Mouse (Mus musculus) 3T3-L1 (cell line): ENCODE results near the gene Lsamp.

ENCODE experiments used
- DNase-seq: peaks from one replicate; pipeline ENCODE4 v3.0.0-alpha.2; 2015; ENCODE audit warnings: low read depth, low spot score

Lsamp gene

DNA sequence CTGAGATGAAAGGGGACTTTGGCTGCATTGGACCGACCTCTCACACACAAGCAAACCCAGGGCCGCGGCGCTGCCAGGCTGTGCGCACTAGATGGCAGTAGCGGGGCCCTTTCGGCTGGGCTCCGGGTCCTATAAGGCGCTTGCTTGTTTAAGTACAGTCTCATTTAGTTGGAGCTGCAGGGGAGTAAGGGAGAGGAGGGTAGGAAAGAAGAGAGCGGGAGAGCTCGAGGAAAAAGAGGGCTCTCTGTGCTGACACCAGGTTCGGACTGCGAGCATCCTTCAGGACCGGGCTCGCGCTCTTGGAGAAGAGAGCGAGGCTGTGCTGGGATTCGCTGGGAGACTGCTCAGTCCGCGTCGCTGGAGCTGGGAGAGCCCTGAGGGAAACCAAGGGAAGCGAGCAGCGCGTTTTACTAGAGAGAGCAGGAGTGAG is at the start of gene Lsamp:
Gene Lsamp (plus strand): TSS at position 157 of the 430 bp plus-strand sequence.
- no peak for DNase-seq

DNA sequence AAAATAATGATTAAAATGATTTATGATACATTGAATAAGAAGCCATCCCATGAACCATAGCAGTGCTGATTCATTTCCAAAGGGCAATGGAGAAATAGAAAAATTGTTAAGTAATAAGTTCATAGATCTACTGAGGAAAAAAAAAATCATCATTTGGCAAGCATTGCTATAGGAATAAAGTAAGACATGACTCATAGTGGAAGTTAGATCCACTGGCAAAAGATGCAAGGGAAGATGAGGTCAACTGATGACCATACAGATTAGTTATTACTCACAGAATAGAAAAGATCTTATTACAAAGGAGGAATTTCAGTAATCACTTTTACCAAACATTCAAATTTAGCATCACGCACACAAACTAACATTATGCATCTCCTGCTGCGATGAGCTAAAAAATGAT is 26.5 kb upstream of the Lsamp start:
- no peak for DNase-seq

DNA sequence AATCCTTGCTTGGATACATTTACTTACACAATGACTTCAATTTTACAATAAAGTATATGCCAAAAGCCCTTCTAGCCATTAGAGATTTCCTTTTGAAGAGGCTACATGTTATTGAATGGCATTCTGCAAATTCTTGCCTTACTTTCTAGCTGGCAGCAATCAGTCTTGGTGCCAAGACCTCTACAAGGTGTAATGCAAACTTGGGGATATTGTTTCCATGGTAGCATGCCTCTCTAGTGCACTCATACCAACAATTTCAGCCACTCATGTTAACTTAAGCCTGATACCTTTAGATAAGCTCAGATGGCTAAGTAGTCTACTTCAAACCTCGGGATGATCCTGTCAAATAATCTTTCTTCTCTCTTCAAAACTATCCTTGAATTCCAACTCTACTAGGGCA is 11.4 kb upstream of the Lsamp start:
- no peak for DNase-seq

DNA sequence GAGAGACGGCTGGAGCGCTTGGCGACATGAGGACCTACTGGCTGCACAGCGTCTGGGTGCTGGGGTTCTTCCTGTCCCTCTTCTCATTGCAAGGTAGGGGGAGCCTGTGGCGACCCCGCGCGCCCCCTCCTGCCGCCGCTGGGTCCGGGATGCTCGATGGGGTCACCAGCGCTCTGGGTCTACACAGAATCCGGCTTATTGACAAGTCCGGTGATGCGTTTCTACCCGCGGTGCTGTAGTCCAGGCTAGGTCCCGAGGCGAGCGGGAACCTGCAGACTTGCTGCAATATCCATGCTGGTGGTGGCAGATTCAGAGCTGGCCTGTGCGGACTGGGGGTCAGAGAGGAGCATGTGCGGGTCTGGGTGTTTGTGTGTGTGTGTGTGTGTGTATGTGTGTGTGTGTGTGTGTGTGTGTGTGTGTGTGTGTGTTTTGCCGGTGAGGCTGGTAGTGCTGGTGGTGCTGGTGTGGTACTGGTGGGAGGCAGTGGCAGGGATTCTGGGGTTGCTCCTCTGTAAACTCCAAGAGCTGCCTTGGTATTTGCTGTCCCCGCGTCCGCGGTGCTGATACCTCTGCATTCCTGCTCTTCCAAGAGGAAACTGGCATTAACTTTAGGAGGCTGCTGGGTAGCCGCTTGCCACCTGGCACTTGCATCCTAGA is 602 bp downstream of the Lsamp start:
- no peak for DNase-seq

DNA sequence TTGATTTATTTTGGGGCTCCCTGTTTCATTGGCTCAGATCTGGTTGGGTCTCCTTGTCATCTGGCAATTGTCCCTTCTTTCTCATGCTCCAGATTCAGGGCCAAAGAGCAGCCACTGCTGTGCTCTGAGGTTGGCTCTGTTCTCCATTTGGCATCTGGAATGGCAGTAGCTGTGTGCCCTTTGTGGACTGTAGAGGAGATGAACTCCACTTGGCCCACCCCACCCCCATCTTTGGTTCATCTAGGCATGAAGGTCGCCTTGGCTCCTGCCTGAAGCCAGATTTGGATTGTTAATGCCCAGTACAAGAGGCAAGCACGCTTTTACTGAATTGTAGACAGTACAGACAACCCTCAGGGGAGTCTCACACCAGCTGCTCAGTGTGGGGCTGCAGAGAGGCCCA is 4.3 kb downstream of the Lsamp start:
- no peak for DNase-seq

DNA sequence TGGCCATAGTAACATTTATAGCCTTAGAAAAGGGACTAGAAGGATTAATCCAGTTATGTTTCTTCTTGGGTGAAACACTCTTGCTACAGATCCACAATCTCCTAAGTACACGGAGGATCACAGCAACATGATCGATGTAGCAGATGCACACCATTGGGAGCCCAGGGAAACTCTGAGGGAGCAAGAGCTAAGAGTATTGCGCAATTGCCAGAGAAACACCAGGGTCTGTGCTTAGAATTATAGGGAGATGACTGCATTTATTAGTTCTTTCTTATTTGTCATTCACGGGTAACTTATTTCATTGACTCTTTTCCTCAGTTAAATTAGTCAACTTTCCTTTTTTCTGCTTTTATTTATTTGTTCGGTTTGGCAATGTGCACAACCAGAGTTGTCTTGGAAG is 10.7 kb downstream of the Lsamp start:
- DNase-seq, result no peak

DNA sequence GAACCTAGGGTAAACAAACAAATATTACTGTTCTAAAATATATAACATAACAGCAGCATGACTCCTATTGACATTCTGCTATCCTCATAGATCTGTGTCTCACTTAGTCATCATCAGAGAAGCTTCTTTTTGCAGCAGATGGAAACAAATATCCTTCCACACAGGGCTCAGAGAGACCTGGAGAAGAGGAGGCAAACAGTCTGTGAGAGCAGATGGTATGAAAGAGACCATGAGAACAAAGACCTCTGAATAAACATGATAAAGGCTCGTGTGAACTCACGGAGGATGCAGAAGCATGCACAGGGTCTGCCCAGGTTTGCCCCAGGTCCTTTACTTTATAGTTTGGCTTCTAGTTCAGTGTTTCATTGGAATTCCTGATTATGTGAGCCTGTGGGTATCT is 24.6 kb downstream of the Lsamp start:
- no peak for DNase-seq

DNA sequence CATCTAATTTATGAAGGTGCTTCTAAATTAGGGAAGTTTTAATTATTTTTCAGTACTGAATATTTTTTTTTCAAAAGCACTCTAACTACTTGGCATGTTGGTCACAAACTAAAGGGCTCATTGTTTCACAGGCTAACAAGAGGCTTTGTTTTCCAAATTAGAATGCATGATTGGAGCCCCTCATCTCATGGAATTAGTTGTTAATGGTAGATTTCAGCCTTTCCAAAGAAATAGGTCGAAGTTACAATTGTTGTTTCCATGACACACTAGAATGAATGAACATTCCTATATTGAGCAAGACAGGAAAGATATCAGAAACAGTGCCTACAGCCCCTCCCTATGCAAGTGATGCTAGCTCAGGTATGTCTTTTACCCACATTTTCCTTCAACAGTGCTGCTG is 26.9 kb downstream of the Lsamp start:
- DNase-seq, result no peak

DNA sequence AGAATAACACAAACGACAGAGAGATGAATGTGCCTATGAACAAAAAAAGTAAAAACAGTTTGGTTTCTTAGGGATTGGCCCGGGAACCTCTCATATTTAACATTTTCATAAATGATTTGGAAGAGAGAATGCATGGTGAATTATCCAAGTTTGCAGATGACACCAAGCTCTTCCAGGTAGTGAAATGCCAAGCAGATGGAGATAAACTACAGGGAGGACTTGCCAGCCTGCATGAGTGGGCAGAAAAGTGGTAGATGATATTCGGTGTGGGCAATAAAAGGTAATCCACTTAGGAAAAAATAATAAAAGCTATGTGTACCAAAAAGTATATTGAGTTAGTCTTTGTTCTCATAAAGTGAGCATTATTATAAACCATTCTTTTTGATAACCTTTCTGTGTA is 38.5 kb downstream of the Lsamp start:
- DNase-seq, result no peak

DNA sequence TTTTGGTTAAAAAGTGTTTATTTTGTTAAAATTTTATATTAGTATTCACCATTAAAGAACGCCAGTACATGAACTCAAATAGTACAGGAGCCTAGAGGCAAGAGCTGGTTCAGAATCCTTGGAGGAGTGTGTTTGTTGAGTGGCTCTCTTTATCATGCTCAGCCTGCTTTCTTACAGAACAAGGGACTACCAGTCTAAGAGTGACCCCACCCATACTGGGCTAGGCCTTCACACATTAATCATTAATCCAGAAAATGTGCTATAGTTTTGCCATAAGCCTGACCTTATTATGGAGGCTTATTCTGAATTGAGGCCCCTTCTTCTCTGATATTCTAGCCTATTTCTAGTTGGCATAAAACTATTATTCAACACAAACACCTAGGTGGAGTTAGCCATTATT is 52.6 kb downstream of the Lsamp start:
- DNase-seq, result no peak

DNA sequence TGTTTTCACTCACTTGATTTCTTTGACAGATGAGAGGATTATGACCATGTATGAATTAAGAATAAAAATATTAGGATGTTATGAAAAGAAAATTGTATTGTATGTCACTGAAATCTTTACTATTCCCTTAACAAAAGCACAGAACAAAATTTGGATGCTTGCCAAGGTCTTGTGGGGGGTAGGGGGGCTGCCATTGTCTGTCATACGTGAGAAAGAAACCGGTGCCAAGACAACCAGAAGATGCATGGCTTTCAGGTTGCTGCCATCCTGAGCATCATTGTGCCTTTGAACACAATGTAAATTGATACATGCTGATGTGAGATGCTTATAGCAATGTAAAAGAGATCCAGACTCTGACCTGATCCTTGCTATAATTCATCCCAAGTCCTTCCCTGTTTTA is 75.4 kb downstream of the Lsamp start:
- no peak for DNase-seq

DNA sequence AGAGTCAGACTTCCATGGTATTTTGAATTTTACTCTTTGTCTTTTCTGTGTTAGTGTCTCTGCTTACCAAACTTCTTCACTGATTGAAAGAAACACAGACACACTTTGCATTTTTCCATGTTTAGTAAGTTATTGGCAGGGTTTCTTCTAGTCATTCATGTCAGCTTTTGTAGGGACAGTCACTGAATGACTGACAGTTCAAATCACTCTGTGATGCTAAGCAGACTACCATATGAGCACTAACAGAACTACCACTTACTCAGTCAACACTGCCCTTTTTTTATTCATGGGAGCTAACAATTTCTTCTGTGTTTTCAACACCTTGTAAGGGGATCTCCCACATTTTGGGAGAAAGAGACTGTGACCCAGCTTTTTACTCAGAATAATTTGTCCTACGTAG is 75.8 kb downstream of the Lsamp start:
- DNase-seq, result no peak

DNA sequence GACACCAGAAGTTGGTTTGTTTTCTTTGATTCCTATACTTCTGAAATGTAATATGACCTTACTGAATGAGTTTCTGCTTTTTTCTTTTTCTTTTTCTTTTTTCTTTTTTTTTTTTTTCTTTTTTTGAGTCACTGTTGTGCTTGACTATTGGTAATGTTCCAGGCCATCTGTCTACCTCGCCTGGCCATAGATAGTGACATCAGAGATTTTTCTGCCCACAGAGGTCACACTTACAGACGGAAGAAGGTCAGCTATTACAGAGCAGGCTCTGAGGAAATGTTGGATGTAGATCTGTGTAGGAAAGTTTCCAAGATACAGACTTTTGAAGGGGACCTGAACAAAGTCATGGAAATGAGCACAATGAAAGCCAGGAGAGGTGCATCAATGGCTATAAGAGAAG is 76.3 kb downstream of the Lsamp start:
- DNase-seq, result no peak

DNA sequence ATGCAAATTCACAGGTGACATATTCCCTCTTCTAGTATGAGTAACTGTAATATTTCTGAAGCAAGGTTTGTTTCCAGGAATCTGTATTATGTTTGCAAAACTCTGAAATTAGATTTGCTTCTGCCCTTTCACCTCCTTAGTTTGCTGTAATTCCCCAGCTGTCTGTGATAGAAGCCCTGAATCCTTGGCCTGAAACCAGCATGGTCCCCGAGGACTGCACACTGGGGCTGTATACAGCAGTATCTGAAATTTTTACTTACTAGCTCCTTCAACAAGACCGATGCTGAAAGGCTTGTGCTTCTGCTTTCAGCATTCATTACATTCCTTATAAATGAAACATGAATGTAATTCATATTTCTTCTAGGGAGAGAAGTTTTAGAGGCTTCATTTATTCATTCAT is 91.4 kb downstream of the Lsamp start:
- no peak for DNase-seq

DNA sequence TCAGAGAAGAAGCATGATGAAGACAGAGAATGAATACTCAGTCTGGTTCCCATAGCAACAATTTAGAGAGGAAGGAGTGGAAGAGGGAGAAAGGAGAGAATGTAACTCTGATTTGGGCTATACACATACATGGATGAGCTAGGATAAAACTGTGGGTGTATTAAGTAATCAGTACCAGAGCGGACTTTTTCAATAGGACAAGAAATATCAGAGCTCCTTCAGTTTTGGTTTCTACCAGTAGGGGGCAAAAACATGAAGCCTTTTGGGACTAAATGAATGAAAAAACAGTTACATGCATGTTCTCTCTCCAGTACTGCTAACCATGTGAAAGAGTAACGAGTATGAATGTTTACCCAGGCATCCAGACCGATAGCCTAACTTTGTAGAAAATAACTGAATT is 96.1 kb downstream of the Lsamp start:
- peak; percentile 26 for DNase-seq

DNA sequence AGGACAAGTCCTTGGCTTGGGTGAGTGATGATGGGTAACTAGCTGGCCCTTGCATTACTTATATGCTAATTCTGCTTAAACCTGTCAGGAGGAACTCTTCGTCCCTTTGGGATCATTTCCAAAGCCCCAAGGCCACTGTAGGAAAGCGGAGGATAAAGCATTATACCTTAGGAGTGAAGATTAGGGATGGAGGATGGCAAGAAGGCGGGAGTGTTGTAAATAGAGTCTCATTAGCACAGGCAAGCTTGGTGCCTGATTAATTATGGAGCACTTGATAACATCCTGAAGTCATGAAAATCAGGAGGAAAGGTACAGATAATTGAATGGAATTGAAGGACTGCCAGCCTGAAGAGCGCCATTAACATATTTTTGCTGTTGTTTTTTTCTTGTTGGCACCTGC is 120.2 kb downstream of the Lsamp start:
- no peak for DNase-seq

DNA sequence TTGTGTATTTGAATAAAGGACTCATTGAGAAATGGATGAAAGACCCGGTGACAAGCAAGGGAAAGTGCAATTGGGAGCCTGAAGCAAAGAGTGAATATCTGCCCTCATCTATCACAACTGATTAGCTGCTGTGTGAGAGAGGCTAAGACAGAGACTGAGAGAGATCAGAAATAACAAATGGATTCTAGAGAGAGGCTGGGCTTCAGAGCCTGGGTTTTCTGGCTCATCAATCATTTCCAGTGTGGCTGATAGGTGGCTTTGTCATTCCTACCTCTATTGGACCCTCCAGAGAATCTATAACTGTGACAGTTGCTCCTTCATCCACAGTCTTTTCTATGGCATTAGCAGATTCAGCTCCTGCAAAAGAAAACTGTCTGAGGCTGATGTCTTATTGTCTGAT is 198.8 kb downstream of the Lsamp start:
- no peak for DNase-seq

DNA sequence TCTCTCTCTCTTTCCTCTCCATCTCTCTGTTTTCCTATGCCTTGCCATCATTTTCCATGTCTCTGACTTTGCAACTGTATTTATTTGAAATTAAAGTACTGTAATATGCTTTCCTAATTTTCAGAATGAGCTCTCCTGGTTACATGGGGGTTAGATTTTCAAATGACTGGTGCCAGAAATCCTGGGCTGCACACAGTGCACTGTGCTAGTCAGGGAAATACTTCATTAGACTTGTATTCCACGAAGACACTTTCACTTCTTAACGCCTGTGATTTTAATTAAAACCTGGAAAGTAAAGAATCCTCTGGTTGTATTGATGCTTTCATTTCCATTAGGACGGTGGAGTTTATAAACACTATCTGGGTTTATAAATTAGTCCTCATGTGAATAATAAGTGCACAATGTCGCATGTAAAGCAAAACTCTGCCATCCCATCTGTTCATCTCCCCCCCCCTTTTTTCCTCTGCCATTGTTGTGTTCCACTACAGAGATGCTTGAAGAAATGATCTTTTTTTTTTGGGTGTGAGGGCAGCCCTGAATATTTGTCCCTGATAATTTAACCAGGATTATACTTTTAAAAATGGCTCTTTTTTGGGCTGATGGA is 203.9 kb downstream of the Lsamp start:
- no peak for DNase-seq

DNA sequence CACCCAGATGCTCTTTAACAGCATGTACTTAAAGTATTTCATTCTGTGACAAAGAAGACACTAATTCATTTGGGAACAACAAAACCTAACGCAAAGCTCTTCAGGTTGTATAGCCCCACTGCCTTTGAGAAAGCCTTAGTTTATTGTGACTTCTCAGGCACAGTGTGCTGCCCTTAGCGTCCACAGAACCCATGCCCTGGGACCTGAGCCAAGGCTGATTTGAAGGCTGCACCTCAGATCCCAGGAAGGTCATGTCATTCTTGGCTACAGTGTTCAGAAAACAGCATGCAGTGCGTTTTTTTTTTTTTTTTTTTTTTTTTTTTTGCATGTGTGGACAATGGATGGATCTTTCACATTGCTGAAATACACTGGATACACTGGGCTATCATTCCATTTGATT is 210.2 kb downstream of the Lsamp start:
- DNase-seq, result no peak

DNA sequence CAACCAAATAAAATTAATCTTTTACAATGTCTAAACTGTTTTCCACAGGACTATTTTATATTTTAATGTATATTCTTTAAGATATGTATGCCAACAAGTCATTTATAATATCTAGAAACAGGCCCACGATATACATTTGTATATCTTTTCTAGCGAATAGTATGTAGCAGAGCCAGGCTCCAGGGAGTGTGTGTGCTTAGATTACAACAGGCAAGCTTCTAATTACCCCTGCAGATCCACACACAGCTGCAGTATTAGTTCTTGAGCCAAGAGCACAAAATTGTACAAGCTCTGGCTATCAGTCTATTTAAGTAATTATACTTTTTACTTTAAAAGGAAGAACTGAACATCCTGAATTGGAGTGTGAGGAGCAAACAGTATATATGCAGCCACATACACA is 210.7 kb downstream of the Lsamp start:
- no peak for DNase-seq

DNA sequence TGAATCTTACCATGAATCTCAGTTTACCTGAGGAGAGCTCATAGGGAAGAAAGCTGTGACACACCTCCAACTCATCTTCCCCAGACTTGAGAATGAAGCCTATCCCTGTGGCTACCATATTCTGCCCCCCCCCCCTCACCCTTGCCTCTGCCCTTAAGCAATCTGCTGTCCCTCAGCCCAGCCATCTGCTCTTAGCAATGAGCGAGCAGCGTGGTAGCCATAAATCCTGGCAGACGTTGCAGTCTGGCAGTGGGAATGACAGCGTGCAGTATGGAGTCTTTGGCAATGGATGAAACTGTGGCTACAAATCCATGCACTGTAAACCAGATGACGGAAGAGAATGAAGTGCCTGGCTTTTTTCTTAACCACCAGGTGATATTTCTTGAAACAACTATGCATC is 244.5 kb downstream of the Lsamp start:
- no peak for DNase-seq

DNA sequence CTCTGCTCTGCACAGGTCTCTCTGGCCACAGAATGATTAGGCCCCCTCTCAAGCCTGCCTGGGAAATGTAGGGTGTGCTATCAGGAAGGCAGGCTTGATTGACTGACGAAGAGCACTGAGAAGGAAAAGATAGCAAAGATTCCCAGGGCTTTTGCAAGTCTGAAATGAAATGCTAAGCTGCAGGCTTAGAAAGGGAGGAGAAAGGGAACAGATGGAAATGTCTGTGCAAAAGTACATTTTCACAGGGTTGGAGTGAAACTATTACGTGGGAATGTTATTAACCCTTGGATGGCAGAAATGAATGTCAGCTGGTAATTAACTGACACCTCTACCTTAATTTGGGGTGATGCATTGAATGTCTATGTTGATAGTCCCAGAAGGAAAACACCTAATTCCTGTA is 248.9 kb downstream of the Lsamp start:
- no peak for DNase-seq

DNA sequence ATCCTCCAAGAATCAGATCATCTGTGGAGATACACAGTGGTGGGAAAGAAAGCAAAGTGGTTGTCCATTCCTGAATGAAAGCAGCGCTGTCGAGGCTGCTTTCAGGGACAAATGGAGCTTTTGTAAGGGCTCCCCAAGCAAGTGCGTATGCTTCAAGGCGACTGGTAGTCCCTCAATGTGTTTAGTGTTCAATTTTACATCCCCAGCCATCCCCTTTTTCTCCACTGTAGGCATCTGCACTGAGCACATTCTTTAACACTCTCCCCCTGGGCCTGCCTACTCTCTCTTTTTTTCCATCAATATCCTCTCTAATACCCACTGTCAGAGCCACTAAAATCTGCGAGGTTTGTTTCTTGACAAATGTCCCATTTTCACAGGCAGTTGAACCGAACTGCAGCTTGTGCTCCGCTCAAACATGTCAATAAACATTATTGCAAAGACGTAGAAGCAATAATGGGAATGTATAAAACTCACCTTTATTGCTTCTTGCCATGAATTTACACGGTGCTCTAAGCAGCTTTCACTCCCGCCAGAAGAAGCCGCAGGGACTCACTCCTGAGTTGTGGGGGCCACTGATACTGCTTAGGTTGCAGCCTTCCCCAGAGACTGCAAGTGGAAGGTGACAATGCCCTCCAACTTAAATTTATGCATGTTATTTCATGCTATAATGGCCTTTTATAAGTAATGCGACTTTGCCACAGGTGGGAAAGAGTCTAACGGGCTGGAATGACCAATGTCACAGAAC is 250.2 kb downstream of the Lsamp start:
- no peak for DNase-seq
